Mouse (Mus musculus) embryonic fibroblast, embryonic 13.5 days (primary cell): ENCODE results near the gene Gbx2. TPM values are rescaled to one million over a fixed set of nuclear protein-coding genes. Genes with fewer than 3 reads are reported as not detected.

Source experiments
- H3K27ac ChIP-seq: 2 replicates; pipeline ENCODE4 v1.5.1; 2012; ENCODE audit warnings: low read length, control low read depth, inconsistent platforms; ENCODE audit not compliant: insufficient read depth
- H3K4me1 ChIP-seq: 2 replicates; pipeline ENCODE4 v1.6.1; 2011; ENCODE audit warnings: low read length; ENCODE audit not compliant: control insufficient read depth, insufficient read depth
- H3K4me3 ChIP-seq: 2 replicates; pipeline ENCODE4 v1.5.1; 2011; ENCODE audit warnings: mild to moderate bottlenecking, control low read depth, low read length; ENCODE audit not compliant: insufficient read depth
- CTCF ChIP-seq: IDR thresholded peaks from 2 replicates; pipeline ENCODE4 v1.5.1; 2011; ENCODE audit warnings: mild to moderate bottlenecking, control low read depth, low read length, moderate library complexity, borderline replicate concordance; ENCODE audit not compliant: insufficient read depth
- POLR2A ChIP-seq: IDR thresholded peaks from 2 replicates; pipeline ENCODE4 v1.6.1; 2011; ENCODE audit warnings: low read depth, mild to moderate bottlenecking, control low read depth, low read length, moderate library complexity
- polyA plus RNA-seq: library from polyadenylated mRNA; stranded (reverse); fragments of >200 nt; gene quantifications from 2 replicates; pipeline ENCODE4 v1.2.4, GENCODE M21; 2011; ENCODE audit warnings: low read depth; ENCODE audit not compliant: missing spikeins, insufficient read length

The Gbx2 gene
- polyA plus RNA-seq, 1 experiment = not detected

GRCm38 (mm10) chr1:89929181-89929580 is 1.8 kb downstream of the Gbx2 start:
- H3K27ac ChIP-seq = no peak overlapping the region
- H3K4me3 ChIP-seq = no peak overlapping the region
- TF ChIP-seq CTCF (no peak), POLR2A (no peak)
- H3K4me1 ChIP-seq = peaks cover 2% of the 10 kb centered on the region; the same call in 1 of the 2 replicates

- H3K4me1 ChIP-seq = peaks cover 2% of the 10 kb centered on the region; the same call in 1 of the 2 replicates
- no peak overlapping the region for H3K4me3 ChIP-seq
- H3K27ac ChIP-seq = no peak overlapping the region
- TF ChIP-seq CTCF (no peak), POLR2A (no peak)
These were observed 2.3 kb downstream of the Gbx2 start for GRCm38 (mm10) chr1:89928676-89929075.

GRCm38 (mm10) chr1:89927061-89927661 is 3.8 kb downstream of the Gbx2 start:
- H3K4me1 ChIP-seq = peaks cover 2% of the 10 kb centered on the region; the same call in 1 of the 2 replicates
- H3K4me3 ChIP-seq = peak overlapping the region; percentile 31
- TF ChIP-seq POLR2A (no peak), CTCF (no peak)
- H3K27ac ChIP-seq = no peak overlapping the region

DNA sequence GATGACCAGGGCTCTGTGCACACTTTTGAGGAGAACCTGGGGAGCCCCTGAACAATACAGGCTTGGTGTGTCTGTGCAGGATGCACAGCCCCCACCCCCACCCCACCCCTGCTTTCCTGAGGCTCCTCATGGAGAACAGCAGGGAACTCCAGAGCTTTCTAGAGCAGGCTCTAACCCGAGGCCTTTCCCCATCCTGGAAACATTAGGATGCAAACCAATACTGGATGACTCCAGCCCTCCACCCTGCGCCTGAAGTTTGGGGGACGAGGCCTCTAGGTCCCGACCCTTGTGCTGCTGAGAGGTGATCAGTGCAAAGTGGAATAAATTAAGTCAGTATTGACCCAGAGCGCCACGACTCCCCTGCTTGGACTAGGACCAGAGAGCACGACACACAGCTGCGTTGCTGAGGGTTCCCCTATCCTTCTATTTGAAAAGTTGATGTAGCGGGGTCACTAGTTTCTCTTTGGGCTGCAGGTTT is 4.4 kb downstream of the Gbx2 start:
- Histone ChIP-seq H3K4me1 (peaks cover 2% of the 10 kb centered on the region; the same call in 1 of the 2 replicates), H3K27ac (no peak overlapping the region), H3K4me3 (0 out of 2 replicates have a peak overlapping the region, but pooled peaks have one; percentile 31)
- TF ChIP-seq POLR2A (no peak), CTCF (no peak)

DNA sequence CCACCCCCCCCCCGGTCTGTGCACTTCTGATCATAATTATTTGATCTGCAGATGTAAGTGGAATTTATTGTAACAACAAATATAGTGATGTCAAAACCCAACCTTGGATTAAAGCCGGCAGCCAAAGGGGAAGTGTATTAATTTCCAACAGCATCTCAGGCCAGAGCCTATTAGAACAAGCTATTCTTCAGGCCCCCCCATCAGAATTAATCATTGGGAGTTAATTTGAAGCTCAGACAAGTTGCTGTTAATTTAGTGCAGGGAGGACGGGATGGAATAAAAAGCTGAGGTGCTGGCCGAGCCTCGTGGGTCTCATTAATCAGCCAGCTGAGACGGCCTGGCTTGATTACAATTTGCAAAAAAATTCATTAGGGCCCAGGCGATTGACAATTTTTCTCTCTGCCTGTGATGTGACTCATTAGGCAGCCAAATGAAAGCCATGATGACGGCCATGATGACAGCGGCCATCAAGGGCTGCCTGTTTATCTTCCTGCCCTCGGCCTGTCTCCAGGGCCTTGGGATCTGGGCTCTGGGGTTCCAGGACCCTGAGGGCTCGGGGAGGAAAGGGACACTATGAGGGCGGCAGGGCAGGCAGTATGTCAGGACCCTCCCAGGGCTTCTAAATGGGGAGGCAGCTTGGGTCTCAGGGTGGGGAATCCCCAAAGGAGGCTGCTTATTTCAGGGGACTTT is 5.3 kb downstream of the Gbx2 start:
- TF ChIP-seq POLR2A (no peak), CTCF (no peak)
- Histone ChIP-seq H3K4me1 (peaks cover 2% of the 10 kb centered on the region; the same call in 1 of the 2 replicates), H3K27ac (no peak overlapping the region), H3K4me3 (no peak overlapping the region)

GRCm38 (mm10) chr1:89923642-89924020 is 7.3 kb downstream of the Gbx2 start:
- TF ChIP-seq POLR2A = no peak
- TF ChIP-seq CTCF = no peak
- Histone ChIP-seq H3K4me1 (peaks cover 2% of the 10 kb centered on the region; the same call in 1 of the 2 replicates), H3K27ac (no peak overlapping the region), H3K4me3 (no peak overlapping the region)

GRCm38 (mm10) chr1:89922883-89923641 is 7.9 kb downstream of the Gbx2 start:
- Histone ChIP-seq H3K27ac (no peak overlapping the region), H3K4me1 (peaks cover 2% of the 10 kb centered on the region; the same call in 1 of the 2 replicates), H3K4me3 (no peak overlapping the region)
- TF ChIP-seq POLR2A (no peak), CTCF (no peak)

- Histone ChIP-seq H3K4me1 (no peaks in the 10 kb centered on the region), H3K4me3 (no peak overlapping the region), H3K27ac (no peak overlapping the region)
- TF ChIP-seq CTCF (no peak), POLR2A (no peak)
These were observed 8.7 kb downstream of the Gbx2 start for GRCm38 (mm10) chr1:89922282-89922681.

GRCm38 (mm10) chr1:89921806-89922205 is 9.2 kb downstream of the Gbx2 start:
- no peak for TF ChIP-seq CTCF
- TF ChIP-seq POLR2A = no peak
- no peak overlapping the region for H3K4me3 ChIP-seq
- no peaks in the 10 kb centered on the region for H3K4me1 ChIP-seq

More at GRCm38 (mm10) chr1:89921806-89922205, 9.2 kb downstream of the Gbx2 start:
- no peak overlapping the region for H3K27ac ChIP-seq
